Mouse (Mus musculus) mammary gland, adult 2 months (tissue): Measurements from ENCODE around the gene Plrg1. TPM values are rescaled to one million over a fixed set of nuclear protein-coding genes. Genes with fewer than 3 reads are reported as not detected.

ENCODE experiments used
- polyA plus RNA-seq: library from polyadenylated mRNA; depleted of rRNA; stranded (reverse); fragments of >200 nt; gene quantifications from 2 replicates; pipeline ENCODE4 v1.2.3, GENCODE M21; 2012; ENCODE audit warnings: low replicate concordance; rRNA removed

Gene Plrg1
- 27.8 and 46.4 TPM in 2 replicates for polyA plus RNA-seq

DNA sequence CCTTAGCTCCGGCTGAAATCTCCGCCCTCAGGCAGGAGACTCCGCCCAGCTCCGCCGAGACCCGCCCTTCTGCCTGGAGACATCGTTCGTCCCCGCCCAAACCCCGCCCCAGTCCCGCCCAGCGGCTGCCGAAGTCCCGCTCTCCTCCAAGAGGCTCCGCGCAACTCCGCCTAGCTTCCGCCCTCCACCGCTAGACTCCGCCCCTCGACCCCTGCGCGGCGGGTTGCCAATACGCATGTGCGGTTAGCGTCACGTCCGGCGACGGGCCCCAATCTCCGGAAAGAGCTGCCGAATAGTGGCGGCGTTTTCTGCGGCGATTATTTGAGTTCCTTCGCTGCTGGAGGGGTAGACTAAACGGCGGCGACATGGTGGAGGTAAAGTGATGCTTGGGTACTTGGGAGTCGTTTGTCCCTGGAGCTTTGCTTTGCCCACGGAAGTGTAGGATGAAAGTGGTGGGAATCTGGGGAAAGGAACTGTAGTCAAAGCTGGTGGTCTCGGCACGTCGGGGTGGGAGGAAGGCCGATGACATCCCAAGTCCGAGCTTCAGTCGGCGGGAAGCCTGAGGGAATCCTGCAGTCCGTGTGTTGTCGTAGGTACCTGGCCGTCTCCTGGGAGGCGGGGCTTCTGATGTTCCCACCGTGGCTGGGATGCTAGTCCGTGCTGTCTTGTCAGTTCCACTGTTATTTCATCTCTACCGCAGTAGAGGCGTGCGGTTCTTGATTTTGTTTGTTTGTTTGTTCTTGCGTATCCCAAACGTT is at the start of gene Plrg1:
Gene Plrg1, plus strand, starts transcription at position 242 of the 758 bp plus-strand sequence.

DNA sequence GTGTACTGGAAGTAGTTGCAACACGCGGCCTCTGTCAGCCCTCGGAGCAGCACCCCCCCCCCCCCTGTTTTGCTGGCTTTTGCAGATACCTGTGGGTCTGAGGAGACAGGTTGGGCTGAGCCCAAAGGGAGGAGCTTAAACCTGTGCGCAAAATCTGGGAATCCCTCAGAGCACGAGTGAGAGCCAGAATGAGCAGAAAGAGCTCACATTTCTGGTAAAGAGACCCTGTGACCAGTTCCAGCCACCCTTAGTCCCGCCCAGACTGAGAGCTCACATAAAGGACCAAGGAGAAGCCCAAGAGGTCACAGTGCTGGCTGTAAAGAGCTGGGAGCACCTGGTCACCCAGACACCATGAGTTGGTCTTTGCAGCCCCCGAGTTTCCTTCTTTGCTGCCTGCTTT is 47.8 kb upstream of the Plrg1 start, which contains the start of gene Fgg:
Gene Fgg, plus strand, starts transcription at position 168 of the 400 bp plus-strand sequence.

DNA sequence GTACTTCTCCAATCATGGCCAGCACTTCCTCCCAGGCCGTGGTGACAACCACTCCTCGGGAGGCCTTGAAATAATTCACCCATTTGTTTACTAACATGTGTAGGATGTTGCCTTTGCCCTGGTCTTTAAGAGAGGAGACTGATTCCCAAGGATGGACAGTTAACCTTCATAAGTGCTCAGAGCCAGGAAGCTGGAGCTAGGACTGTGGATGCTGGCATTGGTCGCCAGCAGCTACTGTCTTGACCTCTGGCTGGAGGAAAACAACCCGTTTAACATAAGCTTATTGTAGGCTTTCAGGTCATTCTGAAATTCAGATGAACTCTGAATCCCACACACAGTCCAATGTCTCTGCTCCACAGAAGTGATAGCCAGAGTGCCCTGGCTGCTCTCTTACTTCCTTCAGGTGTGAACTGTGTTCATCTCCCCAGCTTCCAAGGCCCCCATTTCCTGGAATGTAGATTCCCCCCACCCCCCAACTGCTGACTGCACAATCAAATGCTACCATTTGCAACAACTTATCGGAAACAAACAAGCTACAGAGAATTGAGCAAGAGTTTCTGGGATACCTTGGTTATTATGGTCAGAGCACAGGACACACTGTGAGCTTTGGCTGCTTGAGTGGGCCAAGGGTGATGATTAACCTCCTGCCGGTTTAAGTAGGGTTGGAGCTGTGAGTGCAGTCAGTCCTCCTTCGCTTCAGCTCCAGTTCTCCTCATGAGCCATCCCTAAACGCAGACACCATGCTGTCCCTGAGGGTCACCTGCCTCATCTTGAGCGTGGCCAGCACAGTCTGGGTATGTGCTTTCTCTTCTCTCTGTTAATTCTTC is 29.6 kb upstream of the Plrg1 start, which contains the start of gene Fga:
Gene Fga, plus strand, starts transcription at position 602 of the 827 bp plus-strand sequence.

DNA sequence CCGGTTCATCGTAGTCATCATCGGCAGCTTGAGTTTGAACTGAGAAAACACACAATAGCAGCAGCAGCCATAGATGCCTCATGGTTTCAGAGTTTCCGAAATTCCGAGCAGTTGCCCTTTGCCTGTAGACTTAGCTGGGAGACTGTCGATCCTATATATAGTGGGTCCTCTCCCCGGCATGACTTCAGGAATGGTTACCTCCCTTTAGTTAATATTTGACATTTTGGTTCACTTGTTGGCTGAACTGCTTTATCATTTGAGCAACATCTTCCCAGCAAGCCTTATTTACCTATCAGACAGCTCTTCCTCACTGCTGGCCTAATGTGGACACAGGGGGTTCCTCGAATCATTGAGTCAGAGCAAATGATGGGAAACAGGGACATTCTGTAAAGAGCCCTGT is 5.6 kb upstream of the Plrg1 start, which contains the start of gene Fgb:
Gene Fgb, minus strand, starts transcription at position 184 of the 400 bp plus-strand sequence.

Other genes with a start within 250 kb of the Plrg1 start
- gene Rbm46, start 179.0 kb upstream of the Plrg1 start, polyA plus RNA-seq, result 0.06 and 0.13 TPM in 2 replicates
- gene Lrat, start 151.5 kb upstream of the Plrg1 start, polyA plus RNA-seq, result 0.24 and 0.57 TPM in 2 replicates
- 10.7 and 14.0 TPM in 2 replicates for gene Fgg, start 47.8 kb upstream of the Plrg1 start, polyA plus RNA-seq
- 1.5 TPM in 1 of 2 replicates, not detected in the other for gene Fga, start 29.4 kb upstream of the Plrg1 start, polyA plus RNA-seq
- gene Fgb, start 5.7 kb upstream of the Plrg1 start, polyA plus RNA-seq, result 2.1 and 2.4 TPM in 2 replicates
- gene Dchs2, start 72.4 kb downstream of the Plrg1 start, polyA plus RNA-seq, result 0.76 and 0.81 TPM in 2 replicates